Mouse (Mus musculus) kidney, embryonic 16.5 days (tissue): ENCODE data around the gene Panx3. TPM values are rescaled to one million over a fixed set of nuclear protein-coding genes. Genes with fewer than 3 reads are reported as not detected.

Experiments
- ATAC-seq: fragments of 200-750 bp; cut with Nextera tagmentation; 2 replicates; pipeline ENCODE4 v1.8.0; 2017; ENCODE audit warnings: moderate TSS enrichment; ENCODE audit not compliant: low FRiP score, low TSS enrichment
- H3K27ac ChIP-seq: fragments of 300-500 bp; sonication (generic); 2 replicates; pipeline ENCODE4 v1.5.1; 2014; ENCODE audit warnings: low read length
- H3K27me3 ChIP-seq: fragments of 300-500 bp; sonication (generic); 2 replicates; pipeline ENCODE4 v1.6.1; 2014; ENCODE audit warnings: low read length, control low read depth, mixed read lengths; ENCODE audit not compliant: insufficient read depth
- H3K36me3 ChIP-seq: fragments of 300-500 bp; sonication (generic); 2 replicates; pipeline ENCODE4 v1.6.1; 2014; ENCODE audit warnings: low read length, control low read depth, mixed read lengths; ENCODE audit not compliant: insufficient read depth
- H3K4me1 ChIP-seq: fragments of 300-500 bp; sonication (generic); 2 replicates; pipeline ENCODE4 v1.6.1; 2014; ENCODE audit warnings: low read length, control low read depth, mixed read lengths; ENCODE audit not compliant: insufficient read depth
- H3K4me2 ChIP-seq: fragments of 300-500 bp; sonication (generic); replicated peaks from 2 replicates; pipeline ENCODE4 v1.6.1; 2014; ENCODE audit warnings: low read depth, low read length
- H3K4me3 ChIP-seq: fragments of 300-500 bp; sonication (generic); 2 replicates; pipeline ENCODE4 v1.5.1; 2014; ENCODE audit warnings: mild to moderate bottlenecking, low read length
- H3K9ac ChIP-seq: fragments of 300-500 bp; sonication (generic); replicated peaks from 2 replicates; pipeline ENCODE4 v1.6.1; 2014; ENCODE audit warnings: low read length
- H3K9me3 ChIP-seq: fragments of 300-500 bp; sonication (generic); 2 replicates; pipeline ENCODE4 v1.6.1; 2016; ENCODE audit warnings: low read length, control low read depth
- whole genome bisulfite sequencing: fragments of 180-500 bp; shearing (Covaris S2); extraction: QIAGEN DNeasy Blood & Tissue Kit; methylation state at CpG from one replicate; pipeline ENCODE4 v1.1.7; 2014; 5-methylcytosine and 5-hydroxymethylcytosine counted together
- polyA plus RNA-seq: library from polyadenylated mRNA; unstranded; fragments of >200 nt; fragmentation: Nextera tagmentation; extraction: Ambion mirVana; gene quantifications from 2 replicates; pipeline ENCODE4 v1.2.1, GENCODE M21; 2015

The Panx3 gene
- polyA plus RNA-seq, 1 experiment from 2014 or later = not detected

DNA sequence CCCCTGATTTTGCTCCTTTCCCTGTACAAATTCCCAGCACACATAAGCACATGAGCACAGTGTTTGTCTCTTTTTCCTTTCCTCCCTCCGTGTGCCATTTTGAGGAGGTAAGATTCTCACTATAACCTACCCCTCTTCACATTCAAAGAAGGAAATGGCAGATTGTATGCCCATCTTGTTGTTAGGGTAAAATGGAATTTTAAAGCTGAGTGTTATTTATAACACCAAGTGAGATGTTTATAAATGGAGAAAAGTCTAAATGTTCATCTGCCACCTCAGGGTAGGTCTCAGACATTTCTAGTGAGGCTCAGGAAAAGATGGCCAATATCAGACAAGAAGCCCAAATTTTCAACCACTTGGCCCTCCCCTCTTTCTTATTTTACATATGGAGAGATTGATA, 44.5 kb downstream of the Panx3 start:
- no peak for ATAC-seq
- Histone ChIP-seq H3K36me3 (no peaks in the 10 kb centered on the region), H3K9ac (no peak overlapping the region), H3K9me3 (no peaks in the 10 kb centered on the region), H3K27ac (no peak overlapping the region), H3K4me3 (no peak overlapping the region), H3K4me2 (no peak overlapping the region), H3K4me1 (no peaks in the 10 kb centered on the region), H3K27me3 (0 out of 2 replicates have a peak, but pooled peaks cover 3% of the 10 kb centered on the region)
- 94% methylated on average over 1 of the region's 1 CpGs for WGBS

GRCm38 (mm10) chr9:37623981-37624380, 45.1 kb downstream of the Panx3 start:
- 87% methylated on average over 3 of the region's 3 CpGs for WGBS
- Histone ChIP-seq H3K4me1 (no peaks in the 10 kb centered on the region), H3K4me3 (no peak overlapping the region), H3K27me3 (0 out of 2 replicates have a peak, but pooled peaks cover 3% of the 10 kb centered on the region), H3K9me3 (no peaks in the 10 kb centered on the region), H3K36me3 (no peaks in the 10 kb centered on the region), H3K27ac (no peak overlapping the region), H3K9ac (no peak overlapping the region), H3K4me2 (no peak overlapping the region)
- no peak for ATAC-seq

DNA sequence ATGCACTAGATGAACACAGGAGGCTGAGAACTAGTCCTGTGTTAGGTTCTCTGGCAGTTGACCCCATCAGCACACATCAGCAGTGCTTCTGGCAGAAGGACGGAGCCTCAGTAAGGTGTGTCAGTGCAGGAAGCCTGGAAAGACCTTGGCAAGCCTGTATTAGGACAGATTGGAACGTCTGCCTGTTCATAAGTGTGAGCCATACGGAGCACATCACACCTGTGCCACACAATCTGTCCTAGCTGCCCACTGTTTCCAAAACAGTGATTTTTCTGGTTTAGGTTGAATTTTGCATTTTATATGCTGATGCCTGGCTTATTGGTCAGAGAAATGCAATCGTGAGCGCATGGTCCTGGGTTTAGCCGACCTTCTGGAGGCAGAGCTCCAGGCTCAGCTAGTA, 47.7 kb downstream of the Panx3 start:
- Histone ChIP-seq H3K9me3 (no peaks in the 10 kb centered on the region), H3K4me1 (no peaks in the 10 kb centered on the region), H3K27ac (no peak overlapping the region), H3K9ac (no peak overlapping the region), H3K4me2 (no peak overlapping the region), H3K36me3 (no peaks in the 10 kb centered on the region), H3K4me3 (no peak overlapping the region), H3K27me3 (0 out of 2 replicates have a peak, but pooled peaks cover 3% of the 10 kb centered on the region)
- no peak for ATAC-seq
- 83% methylated on average over 6 of the region's 6 CpGs for whole genome bisulfite sequencing

GRCm38 (mm10) chr9:37616770-37617169, 52.3 kb downstream of the Panx3 start:
- no peaks in the 10 kb centered on the region for H3K9me3 ChIP-seq
- no peak overlapping the region for H3K4me2 ChIP-seq
- H3K4me1 ChIP-seq = peaks cover 6% of the 10 kb centered on the region
- 0 out of 2 replicates have a peak, but pooled peaks cover 3% of the 10 kb centered on the region for H3K27me3 ChIP-seq
- 56% methylated on average over 2 of the region's 2 CpGs for WGBS
- H3K4me3 ChIP-seq = no peak overlapping the region
- H3K36me3 ChIP-seq = no peaks in the 10 kb centered on the region
- H3K27ac ChIP-seq = no peak overlapping the region
- H3K9ac ChIP-seq = no peak overlapping the region
- ATAC-seq = no peak

DNA sequence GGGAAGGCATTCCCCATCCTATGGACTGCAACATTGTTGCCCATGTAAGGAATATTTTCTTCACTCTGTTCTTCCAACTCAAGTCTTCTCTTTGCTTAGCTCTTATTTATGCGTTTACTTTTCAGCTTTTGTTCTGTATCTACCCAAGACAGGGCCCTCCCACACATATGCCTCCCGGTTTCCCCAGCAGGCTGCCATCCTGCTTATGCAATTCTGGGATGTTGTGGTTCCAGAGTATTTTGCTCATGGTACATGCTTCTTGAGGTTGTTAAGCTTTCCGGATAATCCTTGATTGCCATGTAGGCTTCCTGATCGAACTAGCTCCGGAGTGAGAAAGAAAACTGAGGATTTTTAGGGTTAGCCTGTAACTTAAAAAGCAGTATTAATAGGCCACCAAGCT, 53.8 kb downstream of the Panx3 start:
- Histone ChIP-seq H3K27me3 (no peaks in the 10 kb centered on the region), H3K36me3 (no peaks in the 10 kb centered on the region), H3K4me3 (no peak overlapping the region), H3K27ac (no peak overlapping the region), H3K9me3 (no peaks in the 10 kb centered on the region), H3K9ac (no peak overlapping the region), H3K4me2 (no peak overlapping the region), H3K4me1 (peaks cover 6% of the 10 kb centered on the region)
- no peak for ATAC-seq
- WGBS = 74% methylated on average over 5 of the region's 5 CpGs

DNA sequence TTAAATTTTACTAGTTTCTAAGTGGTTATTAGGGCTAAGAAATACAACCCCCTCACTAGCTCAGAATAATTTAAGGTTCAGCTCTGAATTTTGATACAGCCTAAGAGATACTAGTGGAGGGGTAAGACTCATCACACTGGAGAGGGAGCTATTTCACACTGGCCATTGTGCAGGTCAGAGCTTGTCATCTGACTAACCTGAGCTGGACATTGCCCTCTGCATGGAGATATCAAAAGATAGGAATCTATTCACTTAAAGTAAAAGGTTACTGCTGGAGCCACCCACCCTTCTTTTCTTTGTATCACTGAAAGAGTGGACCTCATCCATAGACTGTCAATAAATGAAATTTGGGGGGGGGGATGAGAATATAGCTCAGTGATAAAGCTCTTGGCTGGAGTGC, 54.7 kb downstream of the Panx3 start:
- no peaks in the 10 kb centered on the region for H3K36me3 ChIP-seq
- peak overlapping the region; percentile 88 for H3K4me2 ChIP-seq
- peak; percentile 12; the same call in 1 of the 2 replicates for ATAC-seq
- peak overlapping the region; percentile 82; the same call in 1 of the 2 replicates for H3K4me3 ChIP-seq
- H3K27me3 ChIP-seq = no peaks in the 10 kb centered on the region
- peaks cover 6% of the 10 kb centered on the region for H3K4me1 ChIP-seq
- H3K27ac ChIP-seq = no peak overlapping the region
- no peak overlapping the region for H3K9ac ChIP-seq
- no peaks in the 10 kb centered on the region for H3K9me3 ChIP-seq

- 0 out of 2 replicates have a peak overlapping the region, but pooled peaks have one; percentile 50 for H3K27ac ChIP-seq
- ATAC-seq = no peak
- H3K4me3 ChIP-seq = peak overlapping the region; percentile 82
- peak overlapping the region; percentile 71 for H3K9ac ChIP-seq
- peaks cover 6% of the 10 kb centered on the region for H3K4me1 ChIP-seq
- H3K27me3 ChIP-seq = no peaks in the 10 kb centered on the region
- peak overlapping the region; percentile 88 for H3K4me2 ChIP-seq
- no peaks in the 10 kb centered on the region for H3K9me3 ChIP-seq
- WGBS = 21% methylated on average over 6 of the region's 6 CpGs
- no peaks in the 10 kb centered on the region for H3K36me3 ChIP-seq
These were observed 55.1 kb downstream of the Panx3 start for GRCm38 (mm10) chr9:37613911-37614280.

DNA sequence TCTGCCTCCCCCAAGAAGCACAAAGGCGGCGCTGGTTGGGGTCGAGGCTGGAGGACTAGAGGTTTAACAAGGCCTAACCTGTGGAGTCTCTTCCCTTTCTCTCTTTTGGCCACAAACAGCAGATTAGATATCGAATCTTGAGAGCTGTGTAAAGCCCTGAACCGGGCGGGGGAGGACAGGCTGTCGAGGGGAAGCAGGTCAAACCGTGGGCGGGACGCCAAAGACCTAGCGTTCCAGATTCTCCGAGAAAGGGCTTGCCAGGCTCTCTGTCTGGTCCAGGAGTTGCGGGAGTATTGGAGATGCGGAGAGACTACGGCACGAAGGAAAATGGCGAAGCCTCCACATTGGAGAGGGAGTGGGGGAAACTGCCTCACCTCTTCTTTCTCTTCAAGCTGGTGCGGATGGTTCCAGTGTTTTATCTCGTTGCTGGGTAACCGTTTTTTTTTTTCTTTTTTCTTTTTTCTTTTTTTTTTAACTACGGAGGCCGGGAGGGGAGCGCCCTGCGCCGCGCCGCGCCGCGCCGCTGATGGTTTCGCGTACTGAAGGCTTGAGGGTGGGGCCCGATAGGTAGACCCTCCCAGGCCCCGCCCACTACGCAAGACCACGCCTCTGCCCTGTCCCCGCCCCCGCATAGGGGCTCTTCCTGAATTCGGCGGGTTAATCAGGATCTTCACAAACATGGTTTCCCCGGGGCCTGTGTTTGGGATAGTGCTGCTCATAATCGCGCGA, 55.7 kb downstream of the Panx3 start, which contains the start of gene Spa17:
TSS of gene Spa17 (minus strand) at position 541 of the 729 bp plus-strand sequence.
- Histone ChIP-seq H3K4me1 (peaks cover 6% of the 10 kb centered on the region), H3K9me3 (no peaks in the 10 kb centered on the region), H3K27ac (peak within 1 kb of the TSS; percentile 55; the same call in 1 of the 2 replicates), H3K36me3 (no peaks in the 10 kb centered on the region), H3K9ac (peak within 1 kb of the TSS; percentile 76), H3K4me3 (peak within 1 kb of the TSS; percentile 82), H3K27me3 (no peaks in the 10 kb centered on the region), H3K4me2 (peak within 1 kb of the TSS; percentile 88)
- ATAC-seq = peak; percentile 98
- WGBS = under 1% methylated on average over 45 of the region's 45 CpGs
